Mouse (Mus musculus) kidney, adult 2 months (tissue): ENCODE results near the gene Gm49361.

Experiments used
- CTCF ChIP-seq: fragments of 200-500 bp; conservative IDR thresholded peaks from 2 replicates; pipeline ENCODE4 v1.5.1; 2011; ENCODE audit warnings: low read depth, mild to moderate bottlenecking, control low read depth, low read length, moderate library complexity, mixed read lengths; ENCODE audit not compliant: insufficient read depth, insufficient read length
- POLR2A ChIP-seq: fragments of 200-500 bp; IDR thresholded peaks from one replicate; pipeline ENCODE4 v1.6.1; 2011; ENCODE audit warnings: low read depth, low read length, control low read depth

DNA sequence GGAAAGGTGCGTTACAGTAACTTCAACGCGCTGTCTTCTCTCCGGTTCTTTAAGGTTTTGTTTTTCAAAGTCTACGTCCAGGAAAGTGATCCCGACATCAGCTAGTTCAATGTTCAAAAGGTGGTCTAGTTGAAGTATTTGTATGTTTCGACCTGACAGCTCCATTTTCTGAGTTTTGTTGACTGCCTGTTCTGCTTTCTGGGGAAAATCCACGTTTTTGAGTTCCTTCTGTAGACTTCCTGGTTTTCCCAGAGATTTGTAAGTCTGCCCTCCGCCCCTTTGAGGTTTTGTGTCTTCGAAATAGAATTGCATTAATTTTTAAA is 80.3 kb downstream of the Gm49361 start:
- TF ChIP-seq CTCF (no peak), POLR2A (no peak)
